Mouse (Mus musculus) large intestine, adult 2 months (tissue): ENCODE data around the gene H2-Q7. TPM values are rescaled to one million over a fixed set of nuclear protein-coding genes. Genes with fewer than 3 reads are reported as not detected.

Source experiments
- polyA plus RNA-seq: library from polyadenylated mRNA; depleted of rRNA; stranded (reverse); fragments of >200 nt; gene quantifications from 2 replicates; pipeline ENCODE4 v1.2.3, GENCODE M21; 2012; rRNA removed

Gene H2-Q7
- polyA plus RNA-seq, 1 experiment: 127 TPM

Other genes with a start within 250 kb of the H2-Q7 start
- 23.4 and 35.1 TPM in 2 replicates for gene Ltb, start 244.7 kb upstream of the H2-Q7 start, polyA plus RNA-seq
- gene Tnf, start 237.1 kb upstream of the H2-Q7 start, polyA plus RNA-seq: 3.7 and 4.9 TPM in 2 replicates
- gene Lta, start 233.8 kb upstream of the H2-Q7 start, polyA plus RNA-seq: 1.8 and 2.5 TPM in 2 replicates
- not detected in 2 replicates for gene Gm16181, start 218.3 kb upstream of the H2-Q7 start, polyA plus RNA-seq
- 4.2 and 4.5 TPM in 2 replicates for gene Atp6v1g2, start 205.5 kb upstream of the H2-Q7 start, polyA plus RNA-seq
- 11.8 and 13.0 TPM in 2 replicates for gene Nfkbil1, start 203.4 kb upstream of the H2-Q7 start, polyA plus RNA-seq
- 287 and 309 TPM in 2 replicates for gene Ddx39b, start 197.4 kb upstream of the H2-Q7 start, polyA plus RNA-seq
- 1,065 and 1,224 TPM in 2 replicates for gene H2-D1, start 176.4 kb upstream of the H2-Q7 start, polyA plus RNA-seq
- gene H2-Q1, start 118.8 kb upstream of the H2-Q7 start, polyA plus RNA-seq: 16.5 and 51.5 TPM in 2 replicates
- 245 and 632 TPM in 2 replicates for gene H2-Q2, start 96.9 kb upstream of the H2-Q7 start, polyA plus RNA-seq
- gene H2-Q4, start 59.5 kb upstream of the H2-Q7 start, polyA plus RNA-seq: 80.0 and 122 TPM in 2 replicates
- gene H2-Q6, start 14.3 kb upstream of the H2-Q7 start, polyA plus RNA-seq: 52.5 and 53.5 TPM in 2 replicates
- 7.5 and 13.8 TPM in 2 replicates for gene H2-Q10, start 30.9 kb downstream of the H2-Q7 start, polyA plus RNA-seq
- gene Pou5f1, start 66.9 kb downstream of the H2-Q7 start, polyA plus RNA-seq: not detected in 2 replicates
- gene Tcf19, start 77.7 kb downstream of the H2-Q7 start, polyA plus RNA-seq: 19.7 and 20.3 TPM in 2 replicates
- gene Cchcr1, start 77.9 kb downstream of the H2-Q7 start, polyA plus RNA-seq: 6.5 and 6.9 TPM in 2 replicates
- gene Psors1c2, start 94.0 kb downstream of the H2-Q7 start, polyA plus RNA-seq: 0.19 and 0.43 TPM in 2 replicates
- 1.2 and 1.4 TPM in 2 replicates for gene Cdsn, start 113.0 kb downstream of the H2-Q7 start, polyA plus RNA-seq
- not detected in 2 replicates for gene 2300002M23Rik, start 128.3 kb downstream of the H2-Q7 start, polyA plus RNA-seq
- not detected in 2 replicates for gene Sfta2, start 162.4 kb downstream of the H2-Q7 start, polyA plus RNA-seq
- not detected in 2 replicates for gene Gm9573, start 187.5 kb downstream of the H2-Q7 start, polyA plus RNA-seq
- 0.26 TPM in 1 of 2 replicates, not detected in the other for gene Mucl3, start 204.5 kb downstream of the H2-Q7 start, polyA plus RNA-seq
- 20.3 and 25.1 TPM in 2 replicates for gene Vars2, start 228.4 kb downstream of the H2-Q7 start, polyA plus RNA-seq
- 30.3 and 31.1 TPM in 2 replicates for gene Gtf2h4, start 234.6 kb downstream of the H2-Q7 start, polyA plus RNA-seq